Mouse (Mus musculus) olfactory bulb, adult 2 months (tissue): ENCODE measurements at regions not wholly inside any gene's neighbourhood (a gene's known extent, or its start where the extent isn't known, plus 50 kb on each side); places are given as distances from the start of the nearest gene placed in this dataset.

ENCODE experiments used
- CTCF ChIP-seq: fragments of 200-500 bp; IDR thresholded peaks from 2 replicates; pipeline ENCODE4 v1.5.1; 2012; ENCODE audit warnings: low read depth, mild to moderate bottlenecking, low read length, moderate library complexity; ENCODE audit not compliant: insufficient read depth
- POLR2A ChIP-seq: fragments of 200-500 bp; IDR thresholded peaks from 2 replicates; pipeline ENCODE4 v1.6.1; 2012; ENCODE audit warnings: mild to moderate bottlenecking, low read depth, low read length, moderate library complexity; ENCODE audit not compliant: insufficient read depth

- TF ChIP-seq CTCF (no peak), POLR2A (no peak)
Observed at GRCm38 (mm10) chr16:24135351-24135750, 146.7 kb upstream of the Bcl6 start.
